Mouse (Mus musculus) hindbrain, embryonic 12.5 days (tissue): ENCODE data around the gene Ndufv1. TPM values are rescaled to one million over a fixed set of nuclear protein-coding genes. Genes with fewer than 3 reads are reported as not detected.

Source experiments
- ATAC-seq: fragments of 200-750 bp; cut with Nextera tagmentation; 2 replicates; pipeline ENCODE4 v1.8.0; 2017; ENCODE audit warnings: moderate TSS enrichment; ENCODE audit not compliant: low FRiP score
- H3K27ac ChIP-seq: fragments of 300-500 bp; sonication (generic); 2 replicates; pipeline ENCODE4 v1.5.1; 2016; ENCODE audit warnings: mild to moderate bottlenecking
- H3K27me3 ChIP-seq: fragments of 300-500 bp; sonication (generic); 2 replicates; pipeline ENCODE4 v1.6.1; 2016; ENCODE audit warnings: mild to moderate bottlenecking
- H3K36me3 ChIP-seq: fragments of 300-500 bp; sonication (generic); 2 replicates; pipeline ENCODE4 v1.6.1; 2016; ENCODE audit warnings: mild to moderate bottlenecking
- H3K4me1 ChIP-seq: fragments of 300-500 bp; sonication (generic); 2 replicates; pipeline ENCODE4 v1.6.1; 2016
- H3K4me2 ChIP-seq: fragments of 300-500 bp; sonication (generic); replicated peaks from 2 replicates; pipeline ENCODE4 v1.6.1; 2016; ENCODE audit warnings: mild to moderate bottlenecking
- H3K4me3 ChIP-seq: fragments of 300-500 bp; sonication (generic); 2 replicates; pipeline ENCODE4 v1.5.1; 2016; ENCODE audit warnings: mild to moderate bottlenecking
- H3K9ac ChIP-seq: fragments of 300-500 bp; sonication (generic); 2 replicates; pipeline ENCODE4 v1.6.1; 2016; ENCODE audit warnings: mild to moderate bottlenecking, moderate library complexity
- H3K9me3 ChIP-seq: fragments of 300-500 bp; sonication (generic); replicated peaks from 2 replicates; pipeline ENCODE4 v1.6.1; 2016; ENCODE audit warnings: mild to moderate bottlenecking
- WGBS: fragments of 180-500 bp; shearing (Covaris S2); methylation state at CpG from one replicate; pipeline ENCODE4 v1.1.7; 2016; 5-methylcytosine and 5-hydroxymethylcytosine counted together
- polyA plus RNA-seq: library from polyadenylated mRNA; unstranded; fragments of >200 nt; fragmentation: Nextera tagmentation; extraction: Ambion mirVana; gene quantifications from 2 replicates; pipeline ENCODE4 v1.2.1, GENCODE M21; 2016

The Ndufv1 gene
- polyA plus RNA-seq, 1 experiment from 2014 or later, result 187 TPM

DNA sequence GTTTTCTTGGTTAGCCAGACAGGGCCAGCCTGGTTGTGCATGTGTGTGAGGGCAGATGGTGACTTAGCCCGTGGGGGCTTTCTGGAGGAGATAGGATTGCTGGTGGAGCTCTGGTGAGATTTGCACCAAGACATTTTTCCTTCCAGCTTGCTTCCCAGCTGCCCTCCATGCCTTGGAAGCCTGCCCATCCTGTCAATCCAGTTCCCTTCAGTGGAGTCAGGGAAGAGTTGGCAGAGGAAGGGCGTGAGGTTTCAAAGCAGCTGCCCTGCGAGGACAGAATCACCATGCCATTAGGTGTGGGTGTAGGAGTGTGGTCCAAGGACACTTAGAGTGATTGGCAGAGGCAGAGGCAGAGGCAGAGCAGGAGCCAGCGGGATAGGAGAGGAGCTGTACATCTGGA, 54.1 kb downstream of the Ndufv1 start, which contains the start of gene Aldh3b3:
Gene Aldh3b3, plus strand, starts transcription at position 176 of the 400 bp plus-strand sequence.
- ATAC-seq, result no peak
- Histone ChIP-seq H3K4me3 (no peak within 1 kb of the TSS), H3K4me1 (no peaks in the 10 kb centered on the region), H3K9me3 (no peaks in the 10 kb centered on the region), H3K27me3 (0 out of 2 replicates have a peak, but pooled peaks cover 4% of the 10 kb centered on the region), H3K27ac (no peak within 1 kb of the TSS), H3K9ac (no peak within 1 kb of the TSS), H3K36me3 (no peaks in the 10 kb centered on the region), H3K4me2 (no peak within 1 kb of the TSS)
- 81% methylated on average over 4 of the region's 4 CpGs for WGBS

Other genes starting within 250 kb of the Ndufv1 start
- 59.3 and 70.8 TPM in 2 replicates for gene Kmt5b, start 245.4 kb downstream of the Ndufv1 start, polyA plus RNA-seq
- 63.2 and 66.8 TPM in 2 replicates for gene Chka, start 161.0 kb downstream of the Ndufv1 start, polyA plus RNA-seq
- 24.9 and 29.9 TPM in 2 replicates for gene Tcirg1, start 105.7 kb downstream of the Ndufv1 start, polyA plus RNA-seq
- 180 and 207 TPM in 2 replicates for gene Ndufs8, start 100.0 kb downstream of the Ndufv1 start, polyA plus RNA-seq
- gene Aldh3b1, start 83.0 kb downstream of the Ndufv1 start, polyA plus RNA-seq, result 1.0 and 1.2 TPM in 2 replicates
- 8.1 and 8.5 TPM in 2 replicates for gene Unc93b1, start 77.6 kb downstream of the Ndufv1 start, polyA plus RNA-seq
- gene Aldh3b3, start 54.2 kb downstream of the Ndufv1 start, polyA plus RNA-seq, result not detected in 2 replicates
- gene Aldh3b2, start 40.5 kb downstream of the Ndufv1 start, polyA plus RNA-seq, result 0.96 and 1.2 TPM in 2 replicates
- 2.4 and 2.6 TPM in 2 replicates for gene Acy3, start 26.2 kb downstream of the Ndufv1 start, polyA plus RNA-seq
- 0.35 and 0.47 TPM in 2 replicates for gene Tbx10, start 20.1 kb downstream of the Ndufv1 start, polyA plus RNA-seq
- 18.7 and 18.9 TPM in 2 replicates for gene Nudt8, start 12.2 kb downstream of the Ndufv1 start, polyA plus RNA-seq
- 3.2 and 4.2 TPM in 2 replicates for gene Gm49405, start 12.2 kb downstream of the Ndufv1 start, polyA plus RNA-seq
- 4.4 and 5.8 TPM in 2 replicates for gene Doc2g, start 9.5 kb downstream of the Ndufv1 start, polyA plus RNA-seq
- 357 and 360 TPM in 2 replicates for gene Gstp1, start 25.2 kb upstream of the Ndufv1 start, polyA plus RNA-seq
- 1.5 and 8.3 TPM in 2 replicates for gene Gstp2, start 33.2 kb upstream of the Ndufv1 start, polyA plus RNA-seq
- not detected in 2 replicates for gene Gstp3, start 46.8 kb upstream of the Ndufv1 start, polyA plus RNA-seq
- not detected in 2 replicates for gene Cabp2, start 68.8 kb upstream of the Ndufv1 start, polyA plus RNA-seq
- gene Cdk2ap2, start 84.4 kb upstream of the Ndufv1 start, polyA plus RNA-seq, result 65.6 and 76.9 TPM in 2 replicates
- gene Pitpnm1, start 87.2 kb upstream of the Ndufv1 start, polyA plus RNA-seq, result 19.6 and 24.4 TPM in 2 replicates
- gene Aip, start 113.1 kb upstream of the Ndufv1 start, polyA plus RNA-seq, result 68.8 and 71.3 TPM in 2 replicates
- 0.05 TPM in 1 of 2 replicates, not detected in the other for gene Gpr152, start 127.0 kb upstream of the Ndufv1 start, polyA plus RNA-seq
- gene Cabp4, start 131.2 kb upstream of the Ndufv1 start, polyA plus RNA-seq, result 0.16 and 0.39 TPM in 2 replicates
- gene Coro1b, start 135.8 kb upstream of the Ndufv1 start, polyA plus RNA-seq, result 128 and 131 TPM in 2 replicates
- 1.0 and 1.2 TPM in 2 replicates for gene Ptprcap, start 140.8 kb upstream of the Ndufv1 start, polyA plus RNA-seq
- 64.8 and 68.2 TPM in 2 replicates for gene Rps6kb2, start 150.5 kb upstream of the Ndufv1 start, polyA plus RNA-seq
- gene Carns1, start 162.7 kb upstream of the Ndufv1 start, polyA plus RNA-seq, result 4.7 and 5.0 TPM in 2 replicates
- 0.58 and 1.0 TPM in 2 replicates for gene Tbc1d10c, start 178.5 kb upstream of the Ndufv1 start, polyA plus RNA-seq
- 662 and 684 TPM in 2 replicates for gene Ppp1ca, start 179.3 kb upstream of the Ndufv1 start, polyA plus RNA-seq
- 30.5 and 31.2 TPM in 2 replicates for gene Rad9a, start 188.9 kb upstream of the Ndufv1 start, polyA plus RNA-seq
- gene Clcf1, start 201.4 kb upstream of the Ndufv1 start, polyA plus RNA-seq, result 2.1 and 2.8 TPM in 2 replicates
- gene AC109138.7, start 201.6 kb upstream of the Ndufv1 start, polyA plus RNA-seq, result not detected in 2 replicates
- 16.2 and 17.2 TPM in 2 replicates for gene Pold4, start 219.1 kb upstream of the Ndufv1 start, polyA plus RNA-seq